Mouse (Mus musculus): ENCODE measurements around the gene Dab2ip.

DNA sequence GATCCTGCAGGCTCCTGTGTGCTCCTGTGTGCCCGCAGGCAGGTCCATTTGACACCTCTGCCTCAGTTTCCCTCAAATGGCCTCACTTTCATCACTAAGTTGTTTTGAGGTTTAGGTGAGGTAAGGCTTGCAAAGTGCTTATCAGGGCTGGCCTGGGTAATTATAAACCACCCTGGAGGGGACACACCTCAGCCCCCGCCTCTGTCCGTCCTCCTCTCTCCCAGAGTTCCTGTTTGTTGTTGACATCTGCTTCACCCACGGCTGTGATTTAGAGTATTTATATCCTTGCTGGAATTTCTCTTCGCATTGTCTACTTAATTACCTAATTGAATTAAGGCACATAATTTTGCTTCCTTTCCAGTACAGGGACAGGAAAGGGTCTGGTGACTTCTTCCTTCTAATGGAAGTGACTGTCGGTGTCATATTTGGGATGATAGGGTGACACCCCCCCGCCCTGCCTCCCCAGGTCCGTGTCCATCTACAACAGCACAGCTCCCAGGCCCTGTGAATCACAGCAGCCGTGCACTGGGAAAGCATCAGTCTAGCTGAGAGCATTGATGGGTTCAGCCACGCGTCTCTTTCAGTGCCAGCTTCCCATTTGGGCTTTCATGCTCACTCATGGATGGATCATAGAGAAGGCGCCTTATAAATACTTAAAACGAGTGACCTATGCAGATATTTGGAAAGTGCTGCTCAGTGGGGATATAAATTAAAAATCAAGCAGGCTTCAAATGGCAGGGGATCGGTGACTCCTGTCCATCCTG lies 34.1 kb downstream of the Dab2ip start:
- TF ChIP-seq CTCF (IDR thresholded peaks at IDR 0.05; ENCODE audit: low read depth) (no peak), EP300 (optimal IDR thresholded peaks at IDR 0.05) (no peak)
